Mouse (Mus musculus) gonadal fat pad, adult 2 months (tissue): ENCODE measurements around the gene Krt78. TPM values are rescaled to one million over a fixed set of nuclear protein-coding genes. Genes with fewer than 3 reads are reported as not detected.

ENCODE experiments used
- polyA plus RNA-seq: library from polyadenylated mRNA; depleted of rRNA; stranded (reverse); fragments of >200 nt; gene quantifications from 2 replicates; pipeline ENCODE4 v1.2.3, GENCODE M21; 2012; rRNA removed

The Krt78 gene
- polyA plus RNA-seq, 1 experiment: 0.35 TPM

Other genes starting within 250 kb of the Krt78 start
- gene Krt5, start 241.4 kb downstream of the Krt78 start, polyA plus RNA-seq: 36.9 and 48.0 TPM in 2 replicates
- 0.07 TPM in 1 of 2 replicates, not detected in the other for gene Krt71, start 211.2 kb downstream of the Krt78 start, polyA plus RNA-seq
- gene Krt72, start 167.8 kb downstream of the Krt78 start, polyA plus RNA-seq: not detected in 2 replicates
- gene Krt73, start 151.9 kb downstream of the Krt78 start, polyA plus RNA-seq: not detected in 2 replicates
- not detected in 2 replicates for gene Krt2, start 136.1 kb downstream of the Krt78 start, polyA plus RNA-seq
- 0.05 TPM in 1 of 2 replicates, not detected in the other for gene Krt1, start 103.5 kb downstream of the Krt78 start, polyA plus RNA-seq
- gene Krt77, start 84.6 kb downstream of the Krt78 start, polyA plus RNA-seq: 0.22 TPM in 1 of 2 replicates, not detected in the other
- gene Krt76, start 61.4 kb downstream of the Krt78 start, polyA plus RNA-seq: not detected in 2 replicates
- gene Krt4, start 29.6 kb downstream of the Krt78 start, polyA plus RNA-seq: 0.41 and 2.0 TPM in 2 replicates
- 3.8 and 9.8 TPM in 2 replicates for gene Krt79, start 14.0 kb downstream of the Krt78 start, polyA plus RNA-seq
- gene Krt8, start 50.2 kb upstream of the Krt78 start, polyA plus RNA-seq: 186 and 255 TPM in 2 replicates
- 184 and 254 TPM in 2 replicates for gene Krt18, start 73.9 kb upstream of the Krt78 start, polyA plus RNA-seq
- gene Eif4b, start 119.5 kb upstream of the Krt78 start, polyA plus RNA-seq: 72.3 and 133 TPM in 2 replicates
- 92.6 and 151 TPM in 2 replicates for gene Tns2, start 146.1 kb upstream of the Krt78 start, polyA plus RNA-seq
- 60.3 and 67.4 TPM in 2 replicates for gene Spryd3, start 181.9 kb upstream of the Krt78 start, polyA plus RNA-seq
- 136 and 152 TPM in 2 replicates for gene Igfbp6, start 190.1 kb upstream of the Krt78 start, polyA plus RNA-seq
- 0.69 and 1.1 TPM in 2 replicates for gene Soat2, start 196.2 kb upstream of the Krt78 start, polyA plus RNA-seq
- gene Zfp740, start 249.0 kb upstream of the Krt78 start, polyA plus RNA-seq: 42.2 and 42.7 TPM in 2 replicates